Mouse (Mus musculus) cerebral cortex, adult 2 months (tissue): ENCODE results near the gene Prep.

Source experiments
- WGBS: fragments of 180-500 bp; shearing (Covaris S2); methylation state at CpG from one replicate; pipeline ENCODE4 v1.1.7; 2018; 5-methylcytosine and 5-hydroxymethylcytosine counted together

Prep gene

DNA sequence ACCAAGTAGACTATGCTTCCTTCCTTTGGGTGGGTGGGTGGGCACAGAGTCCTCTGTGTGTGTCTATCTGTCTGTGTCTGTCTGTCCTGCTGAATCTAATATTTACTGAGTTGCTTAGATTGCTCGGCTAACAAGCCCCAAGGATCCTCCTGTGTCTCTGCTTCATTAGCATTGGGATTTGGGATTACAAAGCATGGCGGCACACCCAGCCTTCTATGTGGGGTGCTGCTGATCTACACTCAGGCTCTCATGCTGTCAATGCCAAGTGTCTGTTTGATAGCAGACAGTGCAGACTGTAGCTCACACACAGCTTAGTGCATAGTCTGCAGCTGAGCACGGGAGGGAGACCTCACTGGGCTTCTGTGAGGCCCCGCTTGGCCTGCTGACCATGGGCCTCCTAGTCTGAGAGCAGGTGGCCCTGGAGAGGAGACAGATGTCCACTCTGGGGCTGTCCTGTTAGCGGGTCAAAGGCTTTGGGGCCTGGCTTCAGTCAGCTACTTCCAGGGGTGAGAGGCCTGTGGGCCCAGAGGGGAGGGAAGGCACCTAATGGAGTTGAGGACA lies 8.6 kb downstream of the Prep start:
- 77% methylated on average over 5 of the region's 5 CpGs for WGBS

- WGBS: 96% methylated on average over 10 of the region's 10 CpGs
Measured at GRCm38 (mm10) chr10:45076585-45076984, 9.6 kb downstream of the Prep start.

GRCm38 (mm10) chr10:45077353-45077752 lies 10.3 kb downstream of the Prep start:
- 83% methylated on average over 5 of the region's 5 CpGs for WGBS

GRCm38 (mm10) chr10:45079756-45080155 lies 12.8 kb downstream of the Prep start:
- WGBS: 91% methylated on average over 5 of the region's 5 CpGs

GRCm38 (mm10) chr10:45080490-45080889 lies 13.5 kb downstream of the Prep start:
- WGBS: 80% methylated on average over 6 of the region's 6 CpGs

GRCm38 (mm10) chr10:45082730-45083129 lies 15.7 kb downstream of the Prep start:
- WGBS: 63% methylated on average over 2 of the region's 2 CpGs

- WGBS: 73% methylated on average over 7 of the region's 7 CpGs
Measured at GRCm38 (mm10) chr10:45084002-45084401, 17.0 kb downstream of the Prep start.

DNA sequence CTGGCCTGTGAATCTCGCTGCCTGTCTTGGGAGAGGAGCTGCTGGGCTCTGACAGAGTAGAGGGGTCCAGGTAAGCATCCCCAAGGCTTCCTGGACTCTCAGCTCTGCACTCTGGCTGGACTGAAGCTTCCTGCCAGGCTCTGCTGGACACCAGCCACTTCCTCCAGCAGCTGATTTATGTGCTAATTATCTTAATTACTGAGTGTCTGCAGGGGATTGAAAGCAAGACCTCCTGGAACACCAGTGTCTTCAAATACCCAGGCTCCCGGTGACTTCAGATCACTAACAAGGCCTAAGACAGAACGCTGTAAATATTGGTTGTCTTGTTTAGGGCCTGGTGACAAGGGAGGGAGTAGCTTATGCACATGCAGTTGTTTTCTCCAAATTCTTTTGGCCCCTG lies 17.5 kb downstream of the Prep start:
- 55% methylated on average over 3 of the region's 3 CpGs for WGBS

GRCm38 (mm10) chr10:45085315-45085714 lies 18.3 kb downstream of the Prep start:
- 73% methylated on average over 2 of the region's 2 CpGs for WGBS

- WGBS: 68% methylated on average over 5 of the region's 5 CpGs
Measured at GRCm38 (mm10) chr10:45086637-45087036, 19.6 kb downstream of the Prep start.

DNA sequence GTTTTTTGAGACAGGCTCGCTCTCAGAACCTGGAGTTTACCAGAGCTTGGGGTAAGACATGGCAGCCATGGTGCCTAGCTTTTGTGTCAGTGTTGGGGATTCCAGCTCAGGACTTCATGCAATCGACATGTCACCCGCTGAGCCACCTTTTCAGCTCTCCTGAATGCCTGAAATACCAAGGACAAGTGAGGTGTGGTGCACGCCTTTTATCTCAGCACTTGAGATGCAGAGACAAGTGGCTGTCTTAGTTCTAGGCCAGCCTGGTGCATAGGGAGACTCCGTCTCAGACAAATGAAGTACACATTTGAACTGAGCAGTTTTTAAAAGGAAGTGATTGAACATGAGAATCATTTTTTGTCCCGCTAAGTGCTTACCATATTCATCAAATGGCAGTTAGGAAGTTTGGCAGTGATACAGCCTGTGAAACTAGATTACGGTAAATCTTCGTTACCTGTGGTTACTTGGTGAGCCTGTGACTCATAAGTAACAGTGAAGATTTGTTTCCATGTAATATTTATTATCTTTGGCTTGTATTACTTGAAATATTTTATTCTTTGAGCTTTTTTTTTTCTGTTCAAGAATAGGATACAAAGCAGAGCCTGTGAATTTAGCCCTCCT lies 24.6 kb downstream of the Prep start:
- WGBS: 77% methylated on average over 8 of the region's 8 CpGs

- WGBS: 50% methylated on average over 12 of the region's 12 CpGs
Measured at GRCm38 (mm10) chr10:45092080-45093056, 25.4 kb downstream of the Prep start.

DNA sequence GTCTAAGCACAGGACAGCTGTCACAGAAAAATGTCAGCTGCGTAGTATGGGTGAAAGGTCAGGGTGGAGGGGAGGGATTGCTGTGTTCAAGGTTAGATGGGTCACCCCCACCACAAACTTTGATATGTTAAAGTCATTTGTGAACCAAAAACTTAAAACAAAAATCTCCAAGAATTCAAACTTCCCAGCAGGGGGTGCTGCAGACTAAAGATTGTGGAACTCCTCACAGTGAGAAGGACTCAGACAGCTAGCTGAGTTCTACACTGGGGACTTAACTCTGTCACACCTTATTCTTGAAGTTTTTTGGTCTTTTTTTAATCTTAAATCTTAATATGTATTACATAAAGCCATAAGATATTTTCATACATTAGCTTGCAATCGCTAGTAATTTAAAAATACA lies 31.7 kb downstream of the Prep start:
- 91% methylated on average over 2 of the region's 2 CpGs for WGBS

- WGBS: 95% methylated on average over 11 of the region's 11 CpGs
Measured at GRCm38 (mm10) chr10:45100473-45100872, 33.5 kb downstream of the Prep start.

- WGBS: 83% methylated on average over 11 of the region's 11 CpGs
Measured at GRCm38 (mm10) chr10:45103184-45103583, 36.2 kb downstream of the Prep start.

DNA sequence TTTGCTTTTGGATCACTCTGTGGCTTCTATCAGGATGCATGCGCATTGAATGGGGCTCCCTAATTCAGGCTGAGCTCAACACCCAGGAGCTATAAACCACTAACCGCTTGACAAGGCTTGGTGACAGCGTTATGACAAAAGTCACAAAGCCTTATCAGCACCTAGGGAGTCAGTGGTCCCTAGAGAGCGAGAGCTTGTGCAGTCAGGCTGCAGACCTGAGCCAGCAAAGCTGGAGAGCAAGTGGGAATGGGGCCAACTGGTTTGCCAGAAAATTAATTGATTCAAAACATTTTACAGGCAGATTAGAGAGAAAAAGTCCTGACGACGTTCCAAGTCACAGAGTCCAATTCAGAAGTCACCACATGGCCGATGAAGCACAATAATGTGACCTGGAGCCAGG lies 37.1 kb downstream of the Prep start:
- 66% methylated on average over 7 of the region's 7 CpGs for WGBS

DNA sequence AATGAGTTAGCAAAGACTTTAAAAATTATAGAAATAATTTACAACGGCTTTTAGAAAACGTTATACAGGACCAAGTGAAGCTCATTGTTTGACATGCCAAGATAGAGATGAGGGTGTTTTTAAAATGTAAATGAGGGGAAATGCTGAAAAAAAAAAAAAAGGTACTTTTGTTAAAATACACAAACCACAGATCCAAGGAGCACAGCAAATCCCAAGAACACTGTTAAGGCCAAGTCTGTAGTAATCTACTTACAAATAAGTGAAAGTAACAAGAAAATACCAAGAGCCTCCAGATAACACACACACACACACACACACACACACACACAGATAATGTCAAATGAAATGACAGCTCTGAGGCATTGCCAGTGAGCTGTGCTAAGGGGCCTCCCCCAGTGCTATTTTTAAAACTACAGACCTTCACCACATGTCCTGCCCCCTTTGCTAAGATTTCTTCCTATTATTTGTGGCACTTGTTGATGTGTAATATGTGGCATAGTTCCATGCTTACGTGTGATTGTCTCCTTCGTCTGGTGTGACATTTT lies 37.6 kb downstream of the Prep start:
- 75% methylated on average over 4 of the region's 4 CpGs for WGBS

DNA sequence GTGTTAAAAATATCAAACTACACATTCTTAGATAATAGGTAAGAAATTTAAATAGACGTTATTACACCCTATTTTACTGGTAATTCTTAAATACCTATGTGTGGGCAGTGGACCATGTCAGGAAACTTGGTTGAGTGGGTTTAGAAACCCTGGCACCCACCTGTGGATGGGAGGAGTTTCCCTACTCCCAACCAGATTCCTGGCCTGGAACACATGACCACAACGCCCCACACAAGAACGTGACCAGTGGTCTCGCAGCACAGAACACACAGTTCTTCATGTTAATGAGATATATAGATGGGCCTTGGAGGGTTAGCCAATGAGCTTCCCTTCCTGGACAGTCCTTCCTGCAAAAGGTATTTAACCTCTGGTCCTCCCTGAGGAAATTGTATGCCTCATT lies 39.5 kb downstream of the Prep start:
- 96% methylated on average over 4 of the region's 4 CpGs for WGBS

GRCm38 (mm10) chr10:45107313-45107712 lies 40.3 kb downstream of the Prep start:
- WGBS: 91% methylated on average over 2 of the region's 2 CpGs

DNA sequence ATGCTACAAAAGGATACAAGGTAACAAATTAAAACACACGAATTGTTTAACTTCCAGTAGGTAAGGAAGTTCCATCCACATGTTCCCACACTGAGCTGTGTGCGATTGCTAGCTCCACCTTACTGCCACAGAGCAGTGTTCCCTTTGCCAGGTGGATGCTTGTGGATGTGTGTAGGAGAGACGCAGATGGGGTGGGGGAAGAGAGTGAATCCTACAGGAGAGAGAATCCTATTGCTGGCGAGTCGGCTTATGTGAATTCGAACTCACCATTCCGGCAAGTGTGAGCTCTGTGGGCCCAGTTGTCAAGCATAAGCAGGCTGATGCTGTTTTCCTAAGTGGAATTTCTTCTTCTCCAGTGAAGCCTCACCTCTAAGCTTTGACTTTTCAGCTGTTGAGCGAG lies 42.0 kb downstream of the Prep start:
- 84% methylated on average over 8 of the region's 8 CpGs for WGBS

DNA sequence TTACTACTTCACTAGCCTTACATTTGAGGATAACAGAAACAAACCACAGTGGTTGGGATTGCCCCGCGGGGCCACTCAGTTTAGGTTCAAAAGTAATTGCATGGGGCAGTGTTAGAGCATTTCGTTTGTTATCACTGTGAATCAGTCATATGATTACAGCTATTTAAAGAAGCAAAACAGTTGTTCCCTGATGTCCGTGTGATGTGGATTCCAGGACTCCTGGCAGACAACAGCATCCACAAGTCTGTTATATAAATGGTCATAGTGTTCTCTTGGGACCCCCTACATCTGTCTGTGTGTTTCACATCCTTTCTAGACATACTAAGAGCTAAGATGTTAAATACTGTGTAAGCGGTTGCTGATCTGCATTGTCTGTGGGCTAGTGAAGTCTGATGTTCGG lies 43.0 kb downstream of the Prep start:
- WGBS: 86% methylated on average over 6 of the region's 6 CpGs

DNA sequence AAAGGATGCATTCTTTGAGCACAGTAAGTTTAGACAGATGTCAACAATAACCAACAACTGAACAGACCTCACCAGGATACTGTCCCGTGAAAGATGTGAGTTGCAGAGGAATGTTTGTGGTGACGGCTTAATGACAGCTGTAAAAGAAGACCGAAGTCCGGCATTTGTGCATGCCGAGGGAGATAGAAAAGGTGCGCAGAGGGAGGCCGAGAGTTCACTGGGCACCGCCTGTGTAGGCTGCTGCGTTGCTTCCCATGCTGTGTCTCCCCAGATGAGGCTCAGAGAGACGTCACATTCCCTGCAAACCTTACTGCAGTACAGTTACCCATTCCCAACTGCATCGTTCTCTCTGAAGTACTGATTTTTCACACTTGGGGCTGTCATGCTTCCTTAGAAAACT lies 45.9 kb downstream of the Prep start:
- WGBS: 89% methylated on average over 11 of the region's 11 CpGs
